Mouse (Mus musculus) T-helper 17 cell (primary cell): ENCODE measurements around the gene Otud7b.

ENCODE experiments used
- in situ Hi-C, 2 experiments: fragments of 300-600 bp; cut with MboI, MseI; formaldehyde crosslinking; loops; 1 replicate in 1 of 2; 2 replicates in 1 of 2; pipeline ENCODE4 v1.15.1; 2025; ENCODE audit warnings: high pct_unique_total_duplicates in 2 of 2

Otud7b gene

GRCm38 (mm10) chr3:96104261-96105065 lies at the start of gene Otud7b:
Gene Otud7b (plus strand): TSS chr3:96104527.
- in situ Hi-C loops, result no loop called here

GRCm38 (mm10) chr3:96055294-96055693 lies 49.0 kb upstream of the Otud7b start:
- in situ Hi-C loops, result loop anchor here in 1 of 2 experiments (5.0 kb wide), 1 partner anchor 188 kb away; no protein-coding TSS in a partner anchor

GRCm38 (mm10) chr3:96056031-96056430 lies 48.3 kb upstream of the Otud7b start:
- in situ Hi-C loops, result loop anchor here in 1 of 2 experiments (5.0 kb wide), 1 partner anchor 189 kb away; no protein-coding TSS in a partner anchor

- in situ Hi-C loops, result loop anchor here in 1 of 2 experiments (5.0 kb wide), 1 partner anchor 190 kb away; no protein-coding TSS in a partner anchor
Measured at GRCm38 (mm10) chr3:96057747-96058204, 46.6 kb upstream of the Otud7b start.

GRCm38 (mm10) chr3:96058231-96058896 lies 46.0 kb upstream of the Otud7b start, which contains the start of gene Vps45:
Gene Vps45 (minus strand): TSS chr3:96058466.
- in situ Hi-C loops, result loop anchor here in 1 of 2 experiments (5.0 kb wide), 1 partner anchor 191 kb away; no protein-coding TSS in a partner anchor

- in situ Hi-C loops, result no loop called here
Measured at GRCm38 (mm10) chr3:96060146-96060545, 44.2 kb upstream of the Otud7b start.

GRCm38 (mm10) chr3:96063299-96063698 lies 41.0 kb upstream of the Otud7b start:
- in situ Hi-C loops, result no loop called here

GRCm38 (mm10) chr3:96064217-96064616 lies 40.1 kb upstream of the Otud7b start:
- in situ Hi-C loops, result no loop called here

- in situ Hi-C loops, result no loop called here
Measured at GRCm38 (mm10) chr3:96065147-96065546, 39.2 kb upstream of the Otud7b start.

- in situ Hi-C loops, result no loop called here
Measured at GRCm38 (mm10) chr3:96065754-96066375, 38.5 kb upstream of the Otud7b start.

- in situ Hi-C loops, result no loop called here
Measured at GRCm38 (mm10) chr3:96066741-96067140, 37.6 kb upstream of the Otud7b start.

GRCm38 (mm10) chr3:96069046-96069445 lies 35.3 kb upstream of the Otud7b start:
- in situ Hi-C loops, result no loop called here

GRCm38 (mm10) chr3:96069542-96069941 lies 34.8 kb upstream of the Otud7b start:
- in situ Hi-C loops, result no loop called here

- in situ Hi-C loops, result no loop called here
Measured at GRCm38 (mm10) chr3:96070241-96070640, 34.1 kb upstream of the Otud7b start.

GRCm38 (mm10) chr3:96072921-96073486 lies 31.3 kb upstream of the Otud7b start:
- in situ Hi-C loops, result no loop called here

GRCm38 (mm10) chr3:96078066-96078465 lies 26.3 kb upstream of the Otud7b start:
- in situ Hi-C loops, result no loop called here

GRCm38 (mm10) chr3:96078711-96079110 lies 25.6 kb upstream of the Otud7b start:
- in situ Hi-C loops, result no loop called here

GRCm38 (mm10) chr3:96081006-96081405 lies 23.3 kb upstream of the Otud7b start:
- in situ Hi-C loops, result no loop called here

GRCm38 (mm10) chr3:96081650-96082049 lies 22.7 kb upstream of the Otud7b start:
- in situ Hi-C loops, result no loop called here

- in situ Hi-C loops, result no loop called here
Measured at GRCm38 (mm10) chr3:96082100-96082499, 22.2 kb upstream of the Otud7b start.

GRCm38 (mm10) chr3:96082714-96083508 lies 21.4 kb upstream of the Otud7b start:
- in situ Hi-C loops, result no loop called here
